Mouse (Mus musculus): ENCODE measurements around the gene Cdc14a.

Gene Cdc14a

GRCm38 (mm10) chr3:116423353-116424159, at the start of gene Cdc14a:
TSS of gene Cdc14a (minus strand) at chr3:116424032.
- DNase-seq (ENCODE audit: inconsistent age in 2 of 2, low spot score in 1 of 2): peak; percentile 87 to 95

GRCm38 (mm10) chr3:116465709-116466108, 41.9 kb upstream of the Cdc14a start:
- DNase-seq (ENCODE audit: inconsistent age in 2 of 2, low spot score in 1 of 2): no peak

GRCm38 (mm10) chr3:116464318-116464717, 40.5 kb upstream of the Cdc14a start:
- DNase-seq (ENCODE audit: inconsistent age in 2 of 2, low spot score in 1 of 2): no peak

- no peak for DNase-seq (ENCODE audit: inconsistent age in 2 of 2, low spot score in 1 of 2)
Measured at GRCm38 (mm10) chr3:116461053-116461452, 37.2 kb upstream of the Cdc14a start.

- DNase-seq (ENCODE audit: inconsistent age in 2 of 2, low spot score in 1 of 2): no peak
Measured at GRCm38 (mm10) chr3:116454529-116454928, 30.7 kb upstream of the Cdc14a start.

- DNase-seq (ENCODE audit: inconsistent age in 2 of 2, low spot score in 1 of 2): no peak
Measured at GRCm38 (mm10) chr3:116450741-116451140, 26.9 kb upstream of the Cdc14a start.

GRCm38 (mm10) chr3:116444327-116444726, 20.5 kb upstream of the Cdc14a start:
- no peak for DNase-seq (ENCODE audit: inconsistent age in 2 of 2, low spot score in 1 of 2)

- DNase-seq (ENCODE audit: inconsistent age in 2 of 2, low spot score in 1 of 2): no peak
Measured at GRCm38 (mm10) chr3:116442788-116443187, 19.0 kb upstream of the Cdc14a start.

- no peak for DNase-seq (ENCODE audit: inconsistent age in 2 of 2, low spot score in 1 of 2)
Measured at GRCm38 (mm10) chr3:116441518-116442205, 17.8 kb upstream of the Cdc14a start.

- DNase-seq (ENCODE audit: inconsistent age in 2 of 2, low spot score in 1 of 2): no peak
Measured at GRCm38 (mm10) chr3:116440066-116440997, 16.5 kb upstream of the Cdc14a start.

GRCm38 (mm10) chr3:116436811-116437601, 13.2 kb upstream of the Cdc14a start:
- DNase-seq (ENCODE audit: inconsistent age in 2 of 2, low spot score in 1 of 2): peak in 1 of 2 experiments; percentile 60

- no peak for DNase-seq (ENCODE audit: inconsistent age in 2 of 2, low spot score in 1 of 2)
Measured at GRCm38 (mm10) chr3:116436113-116436512, 12.3 kb upstream of the Cdc14a start.

GRCm38 (mm10) chr3:116434757-116435156, 10.9 kb upstream of the Cdc14a start:
- DNase-seq (ENCODE audit: inconsistent age in 2 of 2, low spot score in 1 of 2): no peak

GRCm38 (mm10) chr3:116425901-116426300, 2.1 kb upstream of the Cdc14a start:
- DNase-seq (ENCODE audit: inconsistent age in 2 of 2, low spot score in 1 of 2): no peak

- DNase-seq (ENCODE audit: inconsistent age in 2 of 2, low spot score in 1 of 2): peak; percentile 90 to 95
Measured at GRCm38 (mm10) chr3:116424973-116425284, 1.1 kb upstream of the Cdc14a start.

GRCm38 (mm10) chr3:116424160-116424972, 534 bp upstream of the Cdc14a start:
- no peak for DNase-seq (ENCODE audit: inconsistent age in 2 of 2, low spot score in 1 of 2)

- DNase-seq (ENCODE audit: inconsistent age in 2 of 2, low spot score in 1 of 2): peak; percentile 61 to 85
Measured at GRCm38 (mm10) chr3:116422795-116423352, 958 bp downstream of the Cdc14a start.

GRCm38 (mm10) chr3:116422074-116422473, 1.8 kb downstream of the Cdc14a start:
- DNase-seq (ENCODE audit: inconsistent age in 2 of 2, low spot score in 1 of 2): no peak

GRCm38 (mm10) chr3:116421121-116421520, 2.7 kb downstream of the Cdc14a start:
- DNase-seq (ENCODE audit: inconsistent age in 2 of 2, low spot score in 1 of 2): no peak

All from adrenal gland, adult (tissue).